Mouse (Mus musculus): ENCODE measurements around the gene Epha3. TPM values are rescaled to one million over a fixed set of nuclear protein-coding genes. Genes with fewer than 3 reads are reported as not detected.

Epha3 gene
- polyA plus RNA-seq, 1 experiment = 0.98 TPM

GRCm38 (mm10) chr16:63809871-63810270, 54.1 kb downstream of the Epha3 start:
- Histone ChIP-seq H3K36me3 (ENCODE audit: control insufficient read depth, insufficient read depth, low read length) (no peaks in the 10 kb centered on the region), H3K4me3 (ENCODE audit: extremely low read depth, insufficient read depth, insufficient read length) (no peak overlapping the region), H3K4me1 (ENCODE audit: control insufficient read depth, insufficient read depth, insufficient read length) (no peaks in the 10 kb centered on the region), H3K27me3 (ENCODE audit: control insufficient read depth, insufficient read depth, low read length) (no peaks in the 10 kb centered on the region), H3K27ac (ENCODE audit: insufficient read depth, low read length) (no peak overlapping the region)
- DNase-seq (ENCODE audit: low read depth in 1 of 2, low spot score in 2 of 2) = no peak
- WGBS = 77% methylated on average over 5 of the region's 5 CpGs
- TF ChIP-seq CTCF (IDR thresholded peaks at IDR 0.05; ENCODE audit: extremely low read depth, insufficient read depth, insufficient read length, insufficient replicate concordance) = no peak

GRCm38 (mm10) chr16:63808991-63809390, 55.0 kb downstream of the Epha3 start:
- no peaks in the 10 kb centered on the region for H3K27me3 ChIP-seq (ENCODE audit: control insufficient read depth, insufficient read depth, low read length)
- H3K4me1 ChIP-seq (ENCODE audit: control insufficient read depth, insufficient read depth, insufficient read length) = no peaks in the 10 kb centered on the region
- H3K27ac ChIP-seq (ENCODE audit: insufficient read depth, low read length) = no peak overlapping the region
- no peaks in the 10 kb centered on the region for H3K36me3 ChIP-seq (ENCODE audit: control insufficient read depth, insufficient read depth, low read length)
- TF ChIP-seq CTCF (IDR thresholded peaks at IDR 0.05; ENCODE audit: extremely low read depth, insufficient read depth, insufficient read length, insufficient replicate concordance) (no peak), POLR2A (IDR thresholded peaks at IDR 0.05; ENCODE audit: low read depth, low read length) (no peak)
- DNase-seq (ENCODE audit: low read depth in 1 of 2, low spot score in 2 of 2) = no peak
- no peak overlapping the region for H3K4me3 ChIP-seq (ENCODE audit: extremely low read depth, insufficient read depth, insufficient read length)

GRCm38 (mm10) chr16:63806437-63807129, 57.4 kb downstream of the Epha3 start:
- DNase-seq (ENCODE audit: low read depth in 1 of 2, low spot score in 2 of 2) = no peak
- Histone ChIP-seq H3K4me1 (ENCODE audit: control insufficient read depth, insufficient read depth, insufficient read length) (no peaks in the 10 kb centered on the region), H3K27me3 (ENCODE audit: control insufficient read depth, insufficient read depth, low read length) (no peaks in the 10 kb centered on the region), H3K36me3 (ENCODE audit: control insufficient read depth, insufficient read depth, low read length) (no peaks in the 10 kb centered on the region), H3K4me3 (ENCODE audit: extremely low read depth, insufficient read depth, insufficient read length) (no peak overlapping the region), H3K27ac (ENCODE audit: insufficient read depth, low read length) (no peak overlapping the region)
- WGBS = 91% methylated on average over 5 of the region's 5 CpGs
- TF ChIP-seq POLR2A (IDR thresholded peaks at IDR 0.05; ENCODE audit: low read depth, low read length) (no peak), CTCF (IDR thresholded peaks at IDR 0.05; ENCODE audit: extremely low read depth, insufficient read depth, insufficient read length, insufficient replicate concordance) (no peak)

GRCm38 (mm10) chr16:63806025-63806424, 58.0 kb downstream of the Epha3 start:
- H3K27me3 ChIP-seq (ENCODE audit: control insufficient read depth, insufficient read depth, low read length) = no peaks in the 10 kb centered on the region
- H3K4me1 ChIP-seq (ENCODE audit: control insufficient read depth, insufficient read depth, insufficient read length) = no peaks in the 10 kb centered on the region
- no peak overlapping the region for H3K4me3 ChIP-seq (ENCODE audit: extremely low read depth, insufficient read depth, insufficient read length)
- WGBS = 88% methylated on average over 3 of the region's 3 CpGs
- DNase-seq (ENCODE audit: low read depth in 1 of 2, low spot score in 2 of 2) = no peak
- TF ChIP-seq POLR2A (IDR thresholded peaks at IDR 0.05; ENCODE audit: low read depth, low read length) (no peak), CTCF (IDR thresholded peaks at IDR 0.05; ENCODE audit: extremely low read depth, insufficient read depth, insufficient read length, insufficient replicate concordance) (no peak)
- no peaks in the 10 kb centered on the region for H3K36me3 ChIP-seq (ENCODE audit: control insufficient read depth, insufficient read depth, low read length)
- H3K27ac ChIP-seq (ENCODE audit: insufficient read depth, low read length) = no peak overlapping the region

- H3K27me3 ChIP-seq (ENCODE audit: control insufficient read depth, insufficient read depth, low read length) = no peaks in the 10 kb centered on the region
- no peaks in the 10 kb centered on the region for H3K4me1 ChIP-seq (ENCODE audit: control insufficient read depth, insufficient read depth, insufficient read length)
- DNase-seq (ENCODE audit: low read depth in 1 of 2, low spot score in 2 of 2) = no peak
- TF ChIP-seq POLR2A (IDR thresholded peaks at IDR 0.05; ENCODE audit: low read depth, low read length) (no peak), CTCF (IDR thresholded peaks at IDR 0.05; ENCODE audit: extremely low read depth, insufficient read depth, insufficient read length, insufficient replicate concordance) (no peak)
- WGBS = 94% methylated on average over 3 of the region's 3 CpGs
- H3K36me3 ChIP-seq (ENCODE audit: control insufficient read depth, insufficient read depth, low read length) = no peaks in the 10 kb centered on the region
- H3K27ac ChIP-seq (ENCODE audit: insufficient read depth, low read length) = no peak overlapping the region
- no peak overlapping the region for H3K4me3 ChIP-seq (ENCODE audit: extremely low read depth, insufficient read depth, insufficient read length)
Observed at GRCm38 (mm10) chr16:63801436-63801835, 62.5 kb downstream of the Epha3 start.

- 80% methylated on average over 2 of the region's 2 CpGs for WGBS
- TF ChIP-seq CTCF (IDR thresholded peaks at IDR 0.05; ENCODE audit: extremely low read depth, insufficient read depth, insufficient read length, insufficient replicate concordance) (no peak), POLR2A (IDR thresholded peaks at IDR 0.05; ENCODE audit: low read depth, low read length) (no peak)
- no peak overlapping the region for H3K4me3 ChIP-seq (ENCODE audit: extremely low read depth, insufficient read depth, insufficient read length)
- no peak for DNase-seq (ENCODE audit: low read depth in 1 of 2, low spot score in 2 of 2)
- H3K36me3 ChIP-seq (ENCODE audit: control insufficient read depth, insufficient read depth, low read length) = no peaks in the 10 kb centered on the region
- no peak overlapping the region for H3K27ac ChIP-seq (ENCODE audit: insufficient read depth, low read length)
- H3K27me3 ChIP-seq (ENCODE audit: control insufficient read depth, insufficient read depth, low read length) = no peaks in the 10 kb centered on the region
- H3K4me1 ChIP-seq (ENCODE audit: control insufficient read depth, insufficient read depth, insufficient read length) = no peaks in the 10 kb centered on the region
Observed at GRCm38 (mm10) chr16:63798341-63798740, 65.6 kb downstream of the Epha3 start.

- 93% methylated on average over 5 of the region's 5 CpGs for WGBS
- H3K4me3 ChIP-seq (ENCODE audit: extremely low read depth, insufficient read depth, insufficient read length) = no peak overlapping the region
- H3K4me1 ChIP-seq (ENCODE audit: control insufficient read depth, insufficient read depth, insufficient read length) = no peaks in the 10 kb centered on the region
- no peaks in the 10 kb centered on the region for H3K36me3 ChIP-seq (ENCODE audit: control insufficient read depth, insufficient read depth, low read length)
- no peak overlapping the region for H3K27ac ChIP-seq (ENCODE audit: insufficient read depth, low read length)
- H3K27me3 ChIP-seq (ENCODE audit: control insufficient read depth, insufficient read depth, low read length) = no peaks in the 10 kb centered on the region
- TF ChIP-seq CTCF (IDR thresholded peaks at IDR 0.05; ENCODE audit: extremely low read depth, insufficient read depth, insufficient read length, insufficient replicate concordance) (no peak), POLR2A (IDR thresholded peaks at IDR 0.05; ENCODE audit: low read depth, low read length) (no peak)
- DNase-seq (ENCODE audit: low read depth in 1 of 2, low spot score in 2 of 2) = no peak
Observed at GRCm38 (mm10) chr16:63794292-63794691, 69.7 kb downstream of the Epha3 start.
